Mouse (Mus musculus) spleen, postnatal 14 days (tissue): ENCODE measurements around the gene Gpbp1.

Experiments
- DNase-seq, 2 experiments: peaks; one replicate each; pipeline ENCODE4 v3.0.0; 2021 to 2022; ENCODE audit warnings: low spot score in 2 of 2

The Gpbp1 gene

GRCm38 (mm10) chr13:111489802-111490723, at the start of gene Gpbp1:
Gene Gpbp1 (minus strand): TSS chr13:111490111.
- peak; percentile 99 to 100 for DNase-seq

GRCm38 (mm10) chr13:111537718-111538117, 47.8 kb upstream of the Gpbp1 start:
- DNase-seq, result no peak

GRCm38 (mm10) chr13:111536207-111536887, 46.4 kb upstream of the Gpbp1 start:
- DNase-seq, result no peak

DNA sequence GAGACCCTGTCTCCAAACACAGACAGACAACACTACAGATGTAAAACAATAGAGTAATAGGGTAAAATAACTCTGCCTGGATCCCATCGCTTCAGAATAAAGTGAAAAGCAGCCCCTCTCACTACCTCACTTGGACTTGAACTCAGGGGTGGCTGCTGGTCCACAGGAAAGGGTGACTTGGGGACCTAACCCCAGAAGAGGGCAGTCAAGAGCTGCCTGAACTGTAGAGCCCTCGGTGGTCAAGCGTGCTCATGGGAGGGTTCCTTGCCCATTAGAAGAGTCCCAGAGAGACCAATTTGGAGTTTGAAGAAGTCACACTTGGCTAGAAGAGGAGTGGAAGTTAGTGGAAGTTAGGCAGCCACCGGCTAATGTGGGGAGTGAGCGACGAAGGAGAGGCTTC, 44.2 kb upstream of the Gpbp1 start:
- DNase-seq, result peak in 1 of 2 experiments; percentile 25

DNA sequence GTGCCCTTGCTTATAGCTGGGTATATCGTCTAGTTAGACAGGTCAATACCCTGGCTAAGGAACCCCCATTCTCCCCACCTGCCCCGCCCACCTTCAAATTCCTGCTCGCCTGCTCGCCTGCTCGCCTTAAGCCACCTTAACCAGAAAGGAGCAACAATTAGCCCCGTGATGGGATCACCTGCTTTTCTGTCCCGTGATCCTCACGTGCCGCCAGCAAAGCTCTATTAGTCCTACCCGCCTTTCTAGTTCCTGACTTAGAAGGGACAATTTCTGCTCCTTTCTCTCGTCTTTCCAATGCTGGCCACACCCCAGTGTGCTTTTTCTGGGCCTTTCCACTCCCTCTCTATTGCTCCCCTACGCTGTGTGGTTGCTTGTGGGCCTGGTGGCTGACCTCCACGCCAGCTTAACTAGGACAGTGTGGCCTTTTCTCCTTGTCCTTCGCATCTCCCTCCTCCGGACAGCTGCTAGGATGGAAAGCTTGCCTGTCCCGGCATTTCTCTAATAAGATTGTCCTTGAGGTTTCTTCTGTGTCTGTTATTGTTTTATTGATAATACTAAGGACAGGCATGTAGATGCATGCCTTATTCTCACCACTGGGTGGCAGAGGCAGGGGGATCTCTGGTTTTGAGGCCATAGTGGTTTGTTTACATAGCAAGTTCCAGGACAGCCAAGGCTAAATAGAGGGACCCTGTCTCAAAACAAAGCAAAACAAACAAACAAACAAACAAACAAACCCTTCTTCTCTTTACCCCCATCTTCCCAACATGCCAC, 42.5 kb upstream of the Gpbp1 start:
- peak in 1 of 2 experiments; percentile 14 for DNase-seq

- DNase-seq, result no peak
These were observed 41.8 kb upstream of the Gpbp1 start for GRCm38 (mm10) chr13:111531701-111532100.

DNA sequence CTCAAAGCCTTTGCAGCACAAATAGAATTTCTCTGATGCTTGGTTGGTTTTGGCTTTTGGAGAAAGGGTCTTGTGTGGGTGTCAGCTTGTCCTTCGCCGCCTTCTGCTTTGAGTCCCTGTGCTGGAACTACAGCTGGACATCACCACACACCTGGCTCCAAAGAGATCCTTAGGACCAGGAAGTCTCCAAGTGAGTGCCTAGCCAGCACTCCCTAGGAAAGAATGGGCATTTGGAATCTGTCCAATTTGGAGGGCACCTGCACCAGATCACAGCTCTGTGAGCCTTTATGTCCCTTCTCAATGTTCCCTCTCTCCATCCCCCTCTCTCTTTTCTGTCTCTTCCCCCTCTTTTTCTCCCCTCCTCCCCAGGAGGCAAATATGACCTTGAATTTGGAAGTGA, 34.4 kb upstream of the Gpbp1 start:
- no peak for DNase-seq

GRCm38 (mm10) chr13:111522336-111522735, 32.4 kb upstream of the Gpbp1 start:
- no peak for DNase-seq

GRCm38 (mm10) chr13:111520456-111520855, 30.5 kb upstream of the Gpbp1 start:
- no peak for DNase-seq

- DNase-seq, result no peak
These were observed 28.4 kb upstream of the Gpbp1 start for GRCm38 (mm10) chr13:111518332-111518731.

DNA sequence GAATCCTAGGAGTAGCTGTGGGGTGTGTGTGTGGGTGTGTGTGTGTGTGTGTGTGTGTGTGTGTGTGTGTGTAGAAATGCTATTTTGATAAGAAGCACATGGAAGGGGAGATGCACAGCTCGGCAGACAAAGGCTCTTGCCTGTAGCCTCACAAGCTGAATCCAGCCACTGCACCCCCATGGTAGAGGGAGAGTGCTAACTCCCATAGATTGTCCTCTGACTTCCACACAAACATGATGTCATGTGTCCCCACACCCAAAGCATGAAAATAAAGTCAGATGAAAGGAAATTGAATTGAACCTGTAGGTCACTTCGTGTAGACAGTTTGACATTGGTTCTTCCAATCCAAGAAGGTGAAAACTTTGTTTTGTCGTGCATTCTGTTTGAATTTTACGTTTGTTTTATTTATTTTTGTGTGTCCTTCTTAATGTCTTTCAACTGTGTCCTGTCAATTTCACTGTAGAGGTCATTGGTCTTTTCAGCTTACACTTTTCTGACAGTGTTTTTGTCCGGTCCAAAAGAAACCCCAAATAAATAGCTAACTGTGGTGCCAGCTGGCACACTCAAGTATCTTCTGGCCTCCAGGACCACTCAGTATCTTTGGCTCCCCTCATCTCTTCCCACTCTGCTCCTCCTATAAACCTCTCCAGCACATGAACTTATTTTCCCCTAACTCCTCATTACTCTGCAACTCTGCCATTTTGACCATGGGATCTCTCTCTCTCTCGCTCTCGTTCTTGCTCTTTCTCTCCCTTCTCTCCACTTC, 26.7 kb upstream of the Gpbp1 start:
- no peak for DNase-seq

DNA sequence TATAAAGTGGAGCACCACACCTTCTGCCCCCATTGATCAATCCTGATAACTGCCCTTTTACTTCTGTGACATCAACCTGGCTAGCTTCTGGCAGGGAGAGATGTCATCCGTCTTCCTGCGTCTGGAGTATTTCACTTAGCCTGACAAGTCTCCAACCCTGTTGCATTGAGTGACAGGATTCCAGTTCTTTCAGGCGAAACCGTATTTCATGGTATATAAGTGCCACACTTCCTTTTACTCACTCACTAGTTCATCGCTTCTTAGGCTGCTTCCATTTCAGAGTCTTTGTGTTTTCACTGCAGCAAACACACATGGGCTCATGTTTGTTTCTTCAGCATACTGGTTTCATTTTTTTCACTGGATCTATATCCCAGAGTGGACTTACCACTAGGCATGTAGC, 19.5 kb upstream of the Gpbp1 start:
- no peak for DNase-seq

- DNase-seq, result no peak
These were observed 18.7 kb upstream of the Gpbp1 start for GRCm38 (mm10) chr13:111508645-111509044.

DNA sequence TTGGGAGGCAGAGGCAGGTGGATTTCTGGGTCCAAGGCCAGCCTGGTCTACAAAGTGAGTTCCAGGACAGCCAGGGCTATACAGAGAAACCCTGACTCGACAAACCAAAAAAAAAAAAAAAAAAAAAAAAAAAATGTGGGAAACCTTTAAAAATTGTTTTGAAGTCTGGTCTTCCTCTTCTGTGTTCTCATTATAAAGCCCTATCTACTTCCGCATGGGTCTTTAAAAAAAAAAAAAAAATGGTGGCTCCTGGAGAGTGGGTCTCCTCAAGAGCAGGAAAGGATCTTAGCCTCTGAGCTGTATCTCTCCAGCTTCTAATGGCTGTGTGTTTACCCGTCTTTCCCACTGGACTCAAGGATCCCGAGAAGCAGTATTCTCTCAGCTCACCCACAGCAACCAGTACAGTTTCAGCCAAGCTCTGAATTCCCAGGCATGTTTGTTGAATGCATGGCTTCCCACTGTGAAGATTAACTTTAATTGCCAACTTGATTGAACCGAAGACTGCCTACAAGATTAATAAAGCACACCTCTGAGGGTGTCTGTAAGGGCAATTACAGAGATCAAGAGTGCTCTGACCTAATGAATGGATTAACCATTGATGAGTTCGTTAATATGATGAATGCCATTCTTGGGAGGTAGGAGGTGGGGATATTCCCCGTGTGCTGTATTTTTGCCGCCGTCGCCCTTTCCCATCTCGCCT, 4.6 kb upstream of the Gpbp1 start:
- no peak for DNase-seq

DNA sequence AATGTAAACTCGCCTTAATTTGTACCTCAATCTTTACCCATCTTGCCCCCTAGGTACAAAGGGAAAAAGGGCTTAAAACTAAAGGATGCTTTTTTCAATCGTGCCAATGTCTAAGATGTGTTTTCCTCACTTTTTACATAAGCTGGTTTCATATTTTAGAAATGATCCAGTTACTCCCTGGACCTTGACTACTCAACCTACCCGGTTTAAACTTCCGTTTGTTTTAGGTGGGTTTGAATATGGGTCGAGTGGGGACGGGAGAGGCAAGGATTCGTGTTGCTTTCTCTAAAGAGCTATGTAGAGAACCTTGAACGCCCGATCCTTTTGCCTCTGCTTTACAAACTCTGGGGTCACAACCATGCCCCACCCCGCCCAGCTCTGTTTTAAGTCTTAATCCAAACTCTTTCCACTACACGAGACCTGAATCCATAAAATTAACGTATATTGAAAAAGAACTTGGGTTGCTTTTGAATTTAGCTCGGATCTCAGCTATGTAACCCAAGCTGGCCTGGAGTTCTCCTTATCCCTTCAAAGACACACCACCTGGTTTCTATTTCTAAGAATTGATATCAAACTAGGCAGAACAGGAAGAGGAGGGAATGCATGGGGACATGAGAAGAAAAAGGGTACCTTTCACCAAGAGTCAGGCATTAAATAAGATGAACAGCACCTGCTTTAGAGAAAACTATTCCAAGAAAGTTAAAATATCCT, 1.3 kb upstream of the Gpbp1 start:
- DNase-seq, result no peak

GRCm38 (mm10) chr13:111489502-111489801, 459 bp downstream of the Gpbp1 start:
- DNase-seq, result no peak

- DNase-seq, result peak; percentile 16 to 47
These were observed 1.0 kb downstream of the Gpbp1 start for GRCm38 (mm10) chr13:111488651-111489501.

DNA sequence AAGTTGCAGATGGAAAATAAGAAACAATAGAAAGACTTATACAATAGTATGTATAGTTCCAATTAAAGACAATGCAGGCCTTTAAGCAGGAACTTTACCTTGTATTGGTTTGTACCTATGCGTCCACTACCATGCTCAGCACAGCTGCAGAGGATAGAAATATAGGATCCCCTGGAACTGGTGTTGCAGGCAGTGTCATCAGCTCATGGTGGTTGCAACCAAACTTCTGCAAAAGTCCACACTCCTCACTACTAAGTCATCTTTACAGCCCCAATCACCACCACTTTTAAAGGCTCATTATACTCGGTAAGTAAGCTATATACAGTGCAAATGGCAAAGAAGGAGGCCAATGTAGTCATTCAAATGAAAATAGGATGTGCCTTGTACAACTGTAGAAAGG, 12.2 kb downstream of the Gpbp1 start:
- no peak for DNase-seq

DNA sequence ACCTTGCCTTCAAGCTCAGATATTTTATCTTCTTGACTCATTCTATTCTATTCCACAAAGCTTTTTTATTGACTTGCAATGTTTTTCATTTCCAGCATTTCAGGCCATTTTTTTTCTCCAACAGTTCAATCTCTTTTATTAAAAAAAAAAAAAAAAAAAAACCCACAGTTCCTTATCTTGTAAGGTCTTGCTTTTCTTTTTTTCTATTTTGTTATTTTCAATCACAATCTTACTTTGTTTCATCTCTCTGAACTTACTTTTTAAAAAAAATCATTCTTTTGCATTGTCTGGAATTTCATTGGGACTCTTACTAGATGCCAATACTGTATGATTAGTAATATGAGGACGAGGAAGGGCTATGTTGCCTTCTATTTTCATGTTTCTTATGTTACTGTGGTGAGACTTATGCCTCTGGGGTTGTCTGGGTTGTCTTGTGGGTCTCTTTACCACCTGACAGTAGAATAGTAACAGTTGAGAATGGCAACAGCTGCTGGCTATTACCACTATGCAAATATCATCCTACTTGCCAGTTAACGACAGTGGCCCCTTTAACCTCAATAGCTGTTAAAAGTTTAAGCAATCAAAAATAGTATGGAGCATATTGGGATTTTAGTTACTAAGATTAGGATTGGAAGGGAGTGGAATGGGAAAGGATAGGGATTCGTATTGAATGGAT, 19.2 kb downstream of the Gpbp1 start:
- no peak for DNase-seq
